Mouse (Mus musculus): ENCODE data around the gene Slc36a3. TPM values are rescaled to one million over a fixed set of nuclear protein-coding genes. Genes with fewer than 3 reads are reported as not detected.

The Slc36a3 gene
- polyA plus RNA-seq, 1 experiment from 2014 or later = 0.06 TPM

GRCm38 (mm10) chr11:55155070-55155421, 3.5 kb upstream of the Slc36a3 start:
- H3K36me3 ChIP-seq (ENCODE audit: control insufficient read depth, insufficient read depth, low read length) = no peaks in the 10 kb centered on the region
- ATAC-seq (ENCODE audit: low FRiP score, low TSS enrichment) = no peak
- no peak overlapping the region for H3K4me3 ChIP-seq (ENCODE audit: low read depth, low read length)
- H3K27me3 ChIP-seq (ENCODE audit: control insufficient read depth, insufficient read depth, low read length) = no peaks in the 10 kb centered on the region
- WGBS = 66% methylated on average over 6 of the region's 6 CpGs
- TF ChIP-seq EP300 (optimal IDR thresholded peaks at IDR 0.05) = no peak
- no peak for TF ChIP-seq CTCF (IDR thresholded peaks at IDR 0.05; ENCODE audit: low read depth)
- no peak overlapping the region for H3K27ac ChIP-seq (replicated peaks)
- no peak overlapping the region for H3K9ac ChIP-seq (ENCODE audit: low read length)
- no peaks in the 10 kb centered on the region for H3K9me3 ChIP-seq (ENCODE audit: control insufficient read depth, low read length)
- no peak for DNase-seq (ENCODE audit: low spot score)
- H3K4me2 ChIP-seq (replicated peaks; ENCODE audit: low read depth) = no peak overlapping the region
- H3K4me1 ChIP-seq (replicated peaks; ENCODE audit: control insufficient read depth, insufficient read depth) = no peaks in the 10 kb centered on the region

GRCm38 (mm10) chr11:55154398-55155069, 3.0 kb upstream of the Slc36a3 start:
- H3K9me3 ChIP-seq (ENCODE audit: control insufficient read depth, low read length) = no peaks in the 10 kb centered on the region
- no peak for ATAC-seq (ENCODE audit: low FRiP score, low TSS enrichment)
- no peaks in the 10 kb centered on the region for H3K27me3 ChIP-seq (ENCODE audit: control insufficient read depth, insufficient read depth, low read length)
- H3K4me2 ChIP-seq (replicated peaks; ENCODE audit: low read depth) = no peak overlapping the region
- DNase-seq (ENCODE audit: low spot score) = no peak
- H3K4me3 ChIP-seq (ENCODE audit: low read depth, low read length) = no peak overlapping the region
- H3K36me3 ChIP-seq (ENCODE audit: control insufficient read depth, insufficient read depth, low read length) = no peaks in the 10 kb centered on the region
- TF ChIP-seq EP300 (optimal IDR thresholded peaks at IDR 0.05) (no peak), CTCF (IDR thresholded peaks at IDR 0.05; ENCODE audit: low read depth) (no peak)
- H3K9ac ChIP-seq (ENCODE audit: low read length) = no peak overlapping the region
- WGBS = 42% methylated on average over 3 of the region's 3 CpGs
- H3K27ac ChIP-seq (replicated peaks) = no peak overlapping the region
- H3K4me1 ChIP-seq (replicated peaks; ENCODE audit: control insufficient read depth, insufficient read depth) = no peaks in the 10 kb centered on the region

- WGBS = 75% methylated on average over 4 of the region's 4 CpGs
Observed at GRCm38 (mm10) chr11:55148461-55148860, 3.0 kb downstream of the Slc36a3 start.

GRCm38 (mm10) chr11:55147423-55147822, 4.1 kb downstream of the Slc36a3 start:
- WGBS = 50% methylated on average over 6 of the region's 6 CpGs
- no peak for DNase-seq (ENCODE audit: low spot score)
- TF ChIP-seq CTCF (IDR thresholded peaks at IDR 0.05; ENCODE audit: low read depth) (no peak), EP300 (optimal IDR thresholded peaks at IDR 0.05) (no peak)

More at GRCm38 (mm10) chr11:55148461-55148860, 3.0 kb downstream of the Slc36a3 start:
- no peaks in the 10 kb centered on the region for H3K9me3 ChIP-seq (ENCODE audit: control insufficient read depth, low read length)
- TF ChIP-seq CTCF (IDR thresholded peaks at IDR 0.05; ENCODE audit: low read depth) (no peak), EP300 (optimal IDR thresholded peaks at IDR 0.05) (no peak)
- DNase-seq (ENCODE audit: low spot score) = no peak
- ATAC-seq (ENCODE audit: low FRiP score, low TSS enrichment) = no peak
- no peak overlapping the region for H3K9ac ChIP-seq (ENCODE audit: low read length)
- H3K27ac ChIP-seq (replicated peaks) = no peak overlapping the region
- no peaks in the 10 kb centered on the region for H3K4me1 ChIP-seq (replicated peaks; ENCODE audit: control insufficient read depth, insufficient read depth)
- H3K4me3 ChIP-seq (ENCODE audit: low read depth, low read length) = no peak overlapping the region
- H3K4me2 ChIP-seq (replicated peaks; ENCODE audit: low read depth) = no peak overlapping the region
- no peaks in the 10 kb centered on the region for H3K27me3 ChIP-seq (ENCODE audit: control insufficient read depth, insufficient read depth, low read length)
- H3K36me3 ChIP-seq (ENCODE audit: control insufficient read depth, insufficient read depth, low read length) = no peaks in the 10 kb centered on the region

GRCm38 (mm10) chr11:55146855-55147254, 4.7 kb downstream of the Slc36a3 start:
- H3K4me1 ChIP-seq (replicated peaks; ENCODE audit: control insufficient read depth, insufficient read depth) = no peaks in the 10 kb centered on the region
- H3K27ac ChIP-seq (replicated peaks) = no peak overlapping the region
- TF ChIP-seq CTCF (IDR thresholded peaks at IDR 0.05; ENCODE audit: low read depth) (no peak), EP300 (optimal IDR thresholded peaks at IDR 0.05) (no peak)
- H3K9ac ChIP-seq (ENCODE audit: low read length) = no peak overlapping the region
- no peaks in the 10 kb centered on the region for H3K9me3 ChIP-seq (ENCODE audit: control insufficient read depth, low read length)
- H3K4me3 ChIP-seq (ENCODE audit: low read depth, low read length) = no peak overlapping the region
- no peak overlapping the region for H3K4me2 ChIP-seq (replicated peaks; ENCODE audit: low read depth)
- 81% methylated on average over 1 of the region's 1 CpGs for WGBS
- ATAC-seq (ENCODE audit: low FRiP score, low TSS enrichment) (no peak), DNase-seq (ENCODE audit: low spot score) (no peak)
- H3K36me3 ChIP-seq (ENCODE audit: control insufficient read depth, insufficient read depth, low read length) = no peaks in the 10 kb centered on the region
- H3K27me3 ChIP-seq (ENCODE audit: control insufficient read depth, insufficient read depth, low read length) = no peaks in the 10 kb centered on the region

More at GRCm38 (mm10) chr11:55147423-55147822, 4.1 kb downstream of the Slc36a3 start:
- Histone ChIP-seq H3K9ac (ENCODE audit: low read length) (no peak overlapping the region), H3K4me3 (ENCODE audit: low read depth, low read length) (no peak overlapping the region), H3K27ac (replicated peaks) (no peak overlapping the region), H3K27me3 (ENCODE audit: control insufficient read depth, insufficient read depth, low read length) (no peaks in the 10 kb centered on the region), H3K4me2 (replicated peaks; ENCODE audit: low read depth) (no peak overlapping the region), H3K9me3 (ENCODE audit: control insufficient read depth, low read length) (no peaks in the 10 kb centered on the region), H3K4me1 (replicated peaks; ENCODE audit: control insufficient read depth, insufficient read depth) (no peaks in the 10 kb centered on the region), H3K36me3 (ENCODE audit: control insufficient read depth, insufficient read depth, low read length) (no peaks in the 10 kb centered on the region)
- no peak for ATAC-seq (ENCODE audit: low FRiP score, low TSS enrichment)

- no peak overlapping the region for H3K27ac ChIP-seq (replicated peaks)
- TF ChIP-seq CTCF (IDR thresholded peaks at IDR 0.05; ENCODE audit: low read depth) (no peak), EP300 (optimal IDR thresholded peaks at IDR 0.05) (no peak)
- H3K4me1 ChIP-seq (replicated peaks; ENCODE audit: control insufficient read depth, insufficient read depth) = no peaks in the 10 kb centered on the region
- ATAC-seq (ENCODE audit: low FRiP score, low TSS enrichment) = no peak
- H3K36me3 ChIP-seq (ENCODE audit: control insufficient read depth, insufficient read depth, low read length) = no peaks in the 10 kb centered on the region
- H3K4me2 ChIP-seq (replicated peaks; ENCODE audit: low read depth) = no peak overlapping the region
- H3K4me3 ChIP-seq (ENCODE audit: low read depth, low read length) = no peak overlapping the region
- no peaks in the 10 kb centered on the region for H3K27me3 ChIP-seq (ENCODE audit: control insufficient read depth, insufficient read depth, low read length)
- H3K9me3 ChIP-seq (ENCODE audit: control insufficient read depth, low read length) = no peaks in the 10 kb centered on the region
- no peak overlapping the region for H3K9ac ChIP-seq (ENCODE audit: low read length)
- 29% methylated on average over 5 of the region's 5 CpGs for WGBS
- no peak for DNase-seq (ENCODE audit: low spot score)
Observed at GRCm38 (mm10) chr11:55144011-55144410, 7.5 kb downstream of the Slc36a3 start.
